Mouse (Mus musculus) liver, embryonic 14.5 days (tissue): ENCODE measurements around the gene Klhl24.

Experiments
- CTCF ChIP-seq: IDR thresholded peaks from 2 replicates; pipeline ENCODE4 v1.5.1; 2016; ENCODE audit warnings: antibody characterized with exemption, low read depth, control low read depth
- EP300 ChIP-seq: IDR thresholded peaks from 2 replicates; pipeline ENCODE4 v1.6.1; 2016; ENCODE audit warnings: antibody characterized with exemption, low read depth

- TF ChIP-seq CTCF, result no peak
- TF ChIP-seq EP300, result no peak
Measured at GRCm38 (mm10) chr16:20130397-20130796, 33.1 kb downstream of the Klhl24 start.
